16 mouse cellular contexts compared by ENCODE assay signal in genomic region chr7:19335583-19335982, GRCm38 (mm10). TPM values are rescaled to one million over a fixed set of nuclear protein-coding genes. Genes with fewer than 3 reads are reported as not detected.
A peak's percentile ranks its signal among the peaks of the same experiment; 100 is the strongest.
DNase-seq lines count a peak whose midpoint lies in the region; ATAC-seq and TF ChIP-seq lines count a peak whose summit lies in the region.
"Had no signal": no experiment of that assay in that cellular context is flagged by ENCODE, and none has a peak within 500 bp of the region (broad histone marks: within the 10 kb centered on the region; RNA-seq: fewer than 3 reads in every experiment).

No protein-coding gene starts in this region.

- no peak overlapping the region for H3K9ac ChIP-seq in ES-Bruce4 (ENCODE audit: low read depth, poor library complexity, severe bottlenecking)
- H3K9ac ChIP-seq: forebrain, embryonic 13.5 days; limb, embryonic 13.5 days; neural tube, embryonic 12.5 days; stomach, embryonic 15.5 days had no signal

- no peak for TF ChIP-seq EP300 in ES-Bruce4 (IDR thresholded peaks at IDR 0.05; ENCODE audit: insufficient read depth, low read depth, low read length)

- intact Hi-C loops in gastrocnemius, postnatal 14 days (cut with DNase I; ENCODE audit: low total_unique reads) = no loop called here

- H3K27me3 ChIP-seq in ES-Bruce4 (ENCODE audit: control insufficient read depth, insufficient read depth, low read length, poor library complexity, severe bottlenecking) = peaks cover 5% of the 10 kb centered on the region
- H3K27me3 ChIP-seq: forebrain, embryonic 13.5 days; neural tube, embryonic 12.5 days; stomach, embryonic 15.5 days had no signal

- no peaks in the 10 kb centered on the region for H3K9me3 ChIP-seq in ES-Bruce4 (replicated peaks; ENCODE audit: control insufficient read depth, insufficient read depth, low read length, poor library complexity, severe bottlenecking)
- H3K9me3 ChIP-seq: embryonic facial prominence, embryonic 10.5 days; forebrain, embryonic 13.5 days; limb, embryonic 13.5 days; neural tube, embryonic 12.5 days; stomach, embryonic 15.5 days had no signal

- DNase-seq in layer of hippocampus, adult 2 months (ENCODE audit: low spot score in 2 of 2) = no peak
- no peak for DNase-seq in layer of hippocampus, adult 8-10 months (ENCODE audit: low spot score in 2 of 2)
- no peak for DNase-seq in right cerebral cortex, postnatal 36 days (ENCODE audit: low spot score in 2 of 2)
- DNase-seq in gastrocnemius, postnatal 14 days = no peak
- DNase-seq: adrenal gland, postnatal 36 days; cerebellum, adult 11-12 months; gastrocnemius, postnatal 36 days; heart, postnatal 14 days had no signal

- H3K4me3 ChIP-seq in layer of hippocampus, adult 2 months = no peak overlapping the region
- no peak overlapping the region for H3K4me3 ChIP-seq in ES-Bruce4 (ENCODE audit: low read depth, low read length)
- H3K4me3 ChIP-seq: embryonic facial prominence, embryonic 10.5 days; forebrain, embryonic 13.5 days; limb, embryonic 13.5 days; neural tube, embryonic 12.5 days; stomach, embryonic 15.5 days had no signal

- H3K27ac ChIP-seq in layer of hippocampus, adult 2 months = peak overlapping the region; percentile 47; the same call in 1 of the 2 replicates
- H3K27ac ChIP-seq in ES-Bruce4 (ENCODE audit: insufficient read depth, low read length) = no peak overlapping the region
- H3K27ac ChIP-seq: embryonic facial prominence, embryonic 10.5 days; forebrain, embryonic 13.5 days; limb, embryonic 13.5 days; neural tube, embryonic 12.5 days; stomach, embryonic 15.5 days had no signal

- ATAC-seq in common myeloid progenitor, adult 5-6 weeks (replicated peaks; ENCODE audit: low read depth, poor library complexity, severe bottlenecking) = peak; percentile 78
- peak; percentile 48 for ATAC-seq in megakaryocyte, adult 5-6 weeks (ENCODE audit: poor library complexity, severe bottlenecking)
- ATAC-seq: forebrain, embryonic 13.5 days had no signal

- no peaks in the 10 kb centered on the region for H3K36me3 ChIP-seq in ES-Bruce4 (ENCODE audit: control insufficient read depth, insufficient read depth, low read length, poor library complexity, severe bottlenecking)
- H3K36me3 ChIP-seq: embryonic facial prominence, embryonic 10.5 days; limb, embryonic 13.5 days; neural tube, embryonic 12.5 days; stomach, embryonic 15.5 days had no signal

- TF ChIP-seq CTCF in layer of hippocampus, adult 2 months (conservative IDR thresholded peaks at IDR 0.05) = no peak
- no peak for TF ChIP-seq CTCF in ES-Bruce4 (IDR thresholded peaks at IDR 0.05; ENCODE audit: low read depth, low read length)

- H3K4me1 ChIP-seq in ES-Bruce4 (ENCODE audit: control insufficient read depth, insufficient read depth, low read length) = no peaks in the 10 kb centered on the region

- peak; percentile 31 for TF ChIP-seq POLR2A in ES-Bruce4 (IDR thresholded peaks at IDR 0.05; ENCODE audit: insufficient read depth, low read length)

RNA-seq across cellular contexts. Expression of gene Ercc1, which starts 9.0 kb away (rescaled TPM):
- total RNA-seq in layer of hippocampus, adult 2 months (2021) = 10 to 100 TPM; 51.7 to 51.9 TPM
- total RNA-seq in layer of hippocampus, adult 8-10 months (2022) = 10 to 100 TPM; 41.9 to 47.8 (median 43.2) TPM
- polyA plus RNA-seq in ES-Bruce4 (2011; ENCODE audit: insufficient read depth, insufficient read length, low read depth, missing spikeins) = 38.1 and 43.7 TPM in 2 replicates
- total RNA-seq in common myeloid progenitor, adult 5-6 weeks (2017) = 17.1 and 18.9 TPM in 2 replicates
- total RNA-seq in megakaryocyte, adult 5-6 weeks (2015) = 18.9 and 26.4 TPM in 2 replicates
- 17.5 and 21.4 TPM in 2 replicates for total RNA-seq in megakaryocyte, adult 5-6 weeks (2017)
- total RNA-seq in gastrocnemius, postnatal 14 days (2021) = 10 to 100 TPM; 26.7 to 28.7 TPM

RNA-seq across cellular contexts. Expression of gene Cd3eap, which starts 23.7 kb away (rescaled TPM):
- 10 to 100 TPM; 18.1 to 19.5 TPM for total RNA-seq in layer of hippocampus, adult 2 months (2021)
- 10 to 100 TPM; 18.3 to 20.2 (median 19.0) TPM for total RNA-seq in layer of hippocampus, adult 8-10 months (2022)
- polyA plus RNA-seq in ES-Bruce4 (2011; ENCODE audit: insufficient read depth, insufficient read length, low read depth, missing spikeins) = 14.6 and 16.8 TPM in 2 replicates
- total RNA-seq in common myeloid progenitor, adult 5-6 weeks (2017) = 23.2 and 27.6 TPM in 2 replicates
- total RNA-seq in megakaryocyte, adult 5-6 weeks (2015) = 3.4 TPM in 2 replicates
- 9.0 and 11.5 TPM in 2 replicates for total RNA-seq in megakaryocyte, adult 5-6 weeks (2017)
- total RNA-seq in gastrocnemius, postnatal 14 days (2021) = 1 to 10 TPM; 7.4 to 8.2 TPM

RNA-seq across cellular contexts. Expression of gene Ppp1r13l, which starts 24.0 kb away (rescaled TPM):
- 1 to 10 TPM; 6.1 to 6.9 TPM for total RNA-seq in layer of hippocampus, adult 2 months (2021)
- total RNA-seq in layer of hippocampus, adult 8-10 months (2022) = 1 to 10 TPM; 5.7 to 9.2 (median 8.1) TPM
- polyA plus RNA-seq in ES-Bruce4 (2011; ENCODE audit: insufficient read depth, insufficient read length, low read depth, missing spikeins) = 21.9 and 25.5 TPM in 2 replicates
- total RNA-seq in common myeloid progenitor, adult 5-6 weeks (2017) = 0.82 and 0.96 TPM in 2 replicates
- 4.1 and 4.2 TPM in 2 replicates for total RNA-seq in megakaryocyte, adult 5-6 weeks (2015)
- total RNA-seq in megakaryocyte, adult 5-6 weeks (2017) = 0.45 TPM in 1 of 2 replicates, not detected in the other
- total RNA-seq in gastrocnemius, postnatal 14 days (2021) = 1 to 10 TPM; 1.7 to 2.9 TPM

RNA-seq across cellular contexts. Expression of gene Fosb, which starts 25.7 kb away (rescaled TPM):
- total RNA-seq in layer of hippocampus, adult 2 months (2021) = 10 to 100 TPM; 12.8 to 14.1 TPM
- total RNA-seq in layer of hippocampus, adult 8-10 months (2022) = 10 to 100 TPM in 3 of 4 experiments, 1 to 10 TPM in 1; 5.4 to 13.8 (median 10.7) TPM
- polyA plus RNA-seq in ES-Bruce4 (2011; ENCODE audit: insufficient read depth, insufficient read length, low read depth, missing spikeins) = 0.68 and 1.1 TPM in 2 replicates
- 61.8 and 98.3 TPM in 2 replicates for total RNA-seq in common myeloid progenitor, adult 5-6 weeks (2017)
- 24.0 and 25.4 TPM in 2 replicates for total RNA-seq in megakaryocyte, adult 5-6 weeks (2015)
- 26.9 and 30.4 TPM in 2 replicates for total RNA-seq in megakaryocyte, adult 5-6 weeks (2017)
- total RNA-seq in gastrocnemius, postnatal 14 days (2021) = under 1 TPM; 0.69 to 0.90 TPM
- polyA plus RNA-seq: embryonic facial prominence, embryonic 10.5 days; neural tube, embryonic 12.5 days had no signal

RNA-seq across cellular contexts. Expression of gene Ercc2, which starts 46.2 kb away (rescaled TPM):
- total RNA-seq in layer of hippocampus, adult 2 months (2021) = 10 to 100 TPM; 36.4 to 36.5 TPM
- 10 to 100 TPM; 36.0 to 41.5 (median 37.7) TPM for total RNA-seq in layer of hippocampus, adult 8-10 months (2022)
- 22.6 and 28.5 TPM in 2 replicates for polyA plus RNA-seq in ES-Bruce4 (2011; ENCODE audit: insufficient read depth, insufficient read length, low read depth, missing spikeins)
- total RNA-seq in common myeloid progenitor, adult 5-6 weeks (2017) = 25.8 and 30.3 TPM in 2 replicates
- 4.9 and 5.7 TPM in 2 replicates for total RNA-seq in megakaryocyte, adult 5-6 weeks (2015)
- 12.6 and 19.2 TPM in 2 replicates for total RNA-seq in megakaryocyte, adult 5-6 weeks (2017)
- total RNA-seq in gastrocnemius, postnatal 14 days (2021) = 1 to 10 TPM; 6.1 to 7.8 TPM
